Mouse (Mus musculus): ENCODE results near the gene Hectd4. TPM values are rescaled to one million over a fixed set of nuclear protein-coding genes. Genes with fewer than 3 reads are reported as not detected.
"Not testable (repeated sequence)": the region's sequence is repeated elsewhere in the genome, so short reads cannot be mapped to it uniquely, and the experiment has no call there.

Hectd4 gene
- polyA plus RNA-seq, 1 experiment from 2014 or later = 17.1 TPM

DNA sequence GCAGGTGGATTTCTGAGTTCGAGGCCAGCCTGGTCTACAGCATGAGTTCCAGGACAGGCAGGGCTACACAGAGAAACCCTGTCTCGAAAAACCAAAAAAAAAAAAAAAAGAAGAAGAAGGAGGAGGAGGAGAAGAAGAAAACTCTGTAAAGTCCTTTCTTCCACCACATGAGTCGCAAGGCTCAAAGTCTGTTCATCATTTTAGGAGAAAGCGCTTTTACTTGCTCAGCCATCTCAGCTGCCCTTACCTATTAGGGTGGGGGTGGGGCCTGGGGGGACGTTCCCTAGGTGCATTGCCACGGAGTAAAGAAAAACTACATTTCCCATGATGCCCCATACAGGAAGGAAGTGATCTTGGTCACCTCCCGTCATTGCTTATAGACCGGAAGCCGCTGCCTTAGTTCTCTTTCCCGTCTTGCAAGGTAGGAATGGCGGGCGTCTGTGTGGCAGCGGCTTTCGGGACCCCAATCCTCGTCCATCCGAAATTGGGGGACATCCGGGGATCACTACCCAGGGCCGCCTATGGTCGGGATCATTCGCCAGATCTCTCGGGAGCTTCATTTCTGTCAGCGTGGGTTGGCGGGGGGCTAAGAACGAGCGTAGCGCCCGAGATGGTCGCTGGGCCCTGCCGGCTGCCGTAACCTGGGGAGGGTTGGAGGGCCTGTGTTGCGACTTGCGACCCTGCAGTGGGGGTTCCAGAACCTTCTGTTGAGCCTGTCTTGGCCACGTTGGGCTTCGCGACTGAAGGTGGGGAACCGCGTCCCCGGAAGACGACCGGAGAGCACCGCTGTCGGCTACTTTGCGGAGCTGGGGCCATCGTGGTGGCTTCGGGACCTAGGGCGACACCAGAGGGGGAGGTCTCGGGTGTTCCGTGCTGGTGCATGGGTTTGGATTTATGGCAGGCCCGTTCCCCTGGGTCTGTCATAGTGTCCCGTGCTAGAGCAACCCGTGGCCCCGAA, 15.6 kb upstream of the Hectd4 start, which contains the start of gene Rpl6:
Gene Rpl6, plus strand, starts transcription at position 350 of the 958 bp plus-strand sequence.
- WGBS = under 1% methylated on average over 52 of the region's 52 CpGs
- peak; percentile 93 for ATAC-seq
- 0 out of 2 replicates have a peak, but pooled peaks cover 2% of the 10 kb centered on the region for H3K27me3 ChIP-seq (replicated peaks; ENCODE audit: control insufficient read depth, insufficient read depth, low read length)
- peak within 1 kb of the TSS; percentile 91 for H3K9ac ChIP-seq (ENCODE audit: low read depth, low read length)
- peak within 1 kb of the TSS; percentile 87 for H3K4me2 ChIP-seq (ENCODE audit: low read length)
- H3K9me3 ChIP-seq (ENCODE audit: control insufficient read depth, low read length) = no peaks in the 10 kb centered on the region
- peaks cover 12% of the 10 kb centered on the region for H3K36me3 ChIP-seq (ENCODE audit: control insufficient read depth, insufficient read depth, low read length)
- H3K27ac ChIP-seq (ENCODE audit: low read depth, low read length) = peak within 1 kb of the TSS; percentile 58
- H3K4me1 ChIP-seq (ENCODE audit: control insufficient read depth, insufficient read depth, low read depth, low read length) = peaks cover 11% of the 10 kb centered on the region
- H3K4me3 ChIP-seq (ENCODE audit: low read length) = peak within 1 kb of the TSS; percentile 60

- Histone ChIP-seq H3K4me3 (ENCODE audit: low read length) (peak overlapping the region; percentile 60), H3K4me2 (ENCODE audit: low read length) (peak overlapping the region; percentile 87), H3K4me1 (ENCODE audit: control insufficient read depth, insufficient read depth, low read depth, low read length) (peaks cover 11% of the 10 kb centered on the region), H3K9ac (ENCODE audit: low read depth, low read length) (peak overlapping the region; percentile 91), H3K36me3 (ENCODE audit: control insufficient read depth, insufficient read depth, low read length) (peaks cover 19% of the 10 kb centered on the region)
- not testable (repeated sequence) for ATAC-seq; H3K9me3 ChIP-seq (ENCODE audit: control insufficient read depth, low read length); H3K27ac ChIP-seq (ENCODE audit: low read depth, low read length); H3K27me3 ChIP-seq (replicated peaks; ENCODE audit: control insufficient read depth, insufficient read depth, low read length)
- 76% methylated on average over 8 of the region's 10 CpGs for WGBS
Observed at GRCm38 (mm10) chr5:121205537-121206130, 14.4 kb upstream of the Hectd4 start.

GRCm38 (mm10) chr5:121206540-121206939, 13.5 kb upstream of the Hectd4 start:
- H3K27ac ChIP-seq (ENCODE audit: low read depth, low read length) = no peak overlapping the region
- no peak for ATAC-seq
- 85% methylated on average over 9 of the region's 9 CpGs for WGBS
- peaks cover 27% of the 10 kb centered on the region for H3K36me3 ChIP-seq (ENCODE audit: control insufficient read depth, insufficient read depth, low read length)
- no peaks in the 10 kb centered on the region for H3K9me3 ChIP-seq (ENCODE audit: control insufficient read depth, low read length)
- H3K9ac ChIP-seq (ENCODE audit: low read depth, low read length) = no peak overlapping the region
- no peaks in the 10 kb centered on the region for H3K27me3 ChIP-seq (replicated peaks; ENCODE audit: control insufficient read depth, insufficient read depth, low read length)
- no peak overlapping the region for H3K4me3 ChIP-seq (ENCODE audit: low read length)
- H3K4me2 ChIP-seq (ENCODE audit: low read length) = no peak overlapping the region
- H3K4me1 ChIP-seq (ENCODE audit: control insufficient read depth, insufficient read depth, low read depth, low read length) = peaks cover 11% of the 10 kb centered on the region

GRCm38 (mm10) chr5:121206984-121207383, 13.0 kb upstream of the Hectd4 start:
- H3K4me3 ChIP-seq (ENCODE audit: low read length) = no peak overlapping the region
- H3K27ac ChIP-seq (ENCODE audit: low read depth, low read length) = no peak overlapping the region
- no peaks in the 10 kb centered on the region for H3K27me3 ChIP-seq (replicated peaks; ENCODE audit: control insufficient read depth, insufficient read depth, low read length)
- H3K36me3 ChIP-seq (ENCODE audit: control insufficient read depth, insufficient read depth, low read length) = peaks cover 31% of the 10 kb centered on the region
- 82% methylated on average over 3 of the region's 3 CpGs for WGBS
- H3K9me3 ChIP-seq (ENCODE audit: control insufficient read depth, low read length) = no peaks in the 10 kb centered on the region
- ATAC-seq = no peak
- H3K4me2 ChIP-seq (ENCODE audit: low read length) = no peak overlapping the region
- H3K9ac ChIP-seq (ENCODE audit: low read depth, low read length) = no peak overlapping the region
- H3K4me1 ChIP-seq (ENCODE audit: control insufficient read depth, insufficient read depth, low read depth, low read length) = peaks cover 11% of the 10 kb centered on the region

DNA sequence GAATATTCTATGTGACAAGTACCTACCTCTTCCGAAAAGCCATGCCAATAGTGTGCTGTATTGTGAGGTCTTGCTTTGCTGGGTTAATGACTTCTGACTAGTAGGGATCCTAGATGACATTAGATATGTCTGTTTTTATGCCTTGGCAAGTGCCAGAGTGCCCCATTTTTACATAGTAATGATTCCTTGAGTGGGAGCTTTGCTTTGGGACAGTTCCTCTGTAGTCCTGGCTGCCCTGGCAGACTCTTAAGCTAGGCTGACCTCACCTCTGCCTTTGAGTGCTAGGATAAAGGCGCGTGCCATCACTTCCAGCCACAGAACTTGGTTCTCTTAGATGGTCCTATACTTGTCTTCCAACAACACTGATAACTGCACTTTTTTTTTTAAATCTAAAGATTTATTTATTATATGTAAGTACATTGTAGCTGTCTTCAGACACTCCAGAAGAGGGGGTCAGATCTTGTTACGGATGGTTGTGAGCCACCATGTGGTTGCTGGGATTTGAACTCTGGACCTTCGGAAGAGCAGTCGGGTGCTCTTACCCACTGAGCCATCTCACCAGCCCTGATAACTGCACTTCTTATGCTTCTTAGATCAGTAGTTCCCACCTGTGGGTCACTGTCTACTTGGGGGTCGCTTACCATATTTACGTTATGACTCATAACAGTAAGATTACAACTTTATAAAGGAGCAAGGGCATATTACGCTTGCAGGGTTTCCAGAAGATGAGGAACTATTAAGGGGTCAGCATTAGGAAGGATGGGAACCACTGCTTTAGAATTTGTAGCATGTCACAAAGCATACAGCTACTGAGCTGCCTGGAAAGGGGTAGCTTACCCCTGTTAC, 10.0 kb upstream of the Hectd4 start:
- H3K27me3 ChIP-seq (replicated peaks; ENCODE audit: control insufficient read depth, insufficient read depth, low read length) = no peaks in the 10 kb centered on the region
- no peak overlapping the region for H3K27ac ChIP-seq (ENCODE audit: low read depth, low read length)
- 89% methylated on average over 9 of the region's 9 CpGs for WGBS
- ATAC-seq = no peak
- H3K4me2 ChIP-seq (ENCODE audit: low read length) = no peak overlapping the region
- no peak overlapping the region for H3K4me3 ChIP-seq (ENCODE audit: low read length)
- no peaks in the 10 kb centered on the region for H3K9me3 ChIP-seq (ENCODE audit: control insufficient read depth, low read length)
- H3K36me3 ChIP-seq (ENCODE audit: control insufficient read depth, insufficient read depth, low read length) = peaks cover 36% of the 10 kb centered on the region
- H3K9ac ChIP-seq (ENCODE audit: low read depth, low read length) = no peak overlapping the region
- peaks cover 11% of the 10 kb centered on the region for H3K4me1 ChIP-seq (ENCODE audit: control insufficient read depth, insufficient read depth, low read depth, low read length)

DNA sequence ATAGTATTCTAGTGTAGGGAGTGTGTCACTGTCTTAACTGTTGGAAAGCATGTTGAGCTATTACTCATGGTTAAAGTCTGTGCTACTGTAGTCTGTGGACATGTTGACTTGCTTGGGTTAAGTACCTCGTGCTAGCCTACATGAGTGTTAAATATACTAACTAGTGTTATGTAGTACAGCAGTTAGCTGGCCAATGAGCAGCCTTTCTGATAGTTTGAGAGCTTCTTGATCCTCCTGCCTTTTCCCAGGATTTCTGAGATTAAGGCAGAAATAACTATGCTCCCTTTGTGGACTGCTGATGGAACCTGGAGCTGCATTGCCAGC, 9.5 kb upstream of the Hectd4 start:
- no peak overlapping the region for H3K4me3 ChIP-seq (ENCODE audit: low read length)
- no peaks in the 10 kb centered on the region for H3K27me3 ChIP-seq (replicated peaks; ENCODE audit: control insufficient read depth, insufficient read depth, low read length)
- no peaks in the 10 kb centered on the region for H3K9me3 ChIP-seq (ENCODE audit: control insufficient read depth, low read length)
- peaks cover 36% of the 10 kb centered on the region for H3K36me3 ChIP-seq (ENCODE audit: control insufficient read depth, insufficient read depth, low read length)
- 100% methylated on average over 1 of the region's 1 CpGs for WGBS
- no peak overlapping the region for H3K4me2 ChIP-seq (ENCODE audit: low read length)
- peaks cover 8% of the 10 kb centered on the region for H3K4me1 ChIP-seq (ENCODE audit: control insufficient read depth, insufficient read depth, low read depth, low read length)
- no peak overlapping the region for H3K9ac ChIP-seq (ENCODE audit: low read depth, low read length)
- ATAC-seq = no peak
- H3K27ac ChIP-seq (ENCODE audit: low read depth, low read length) = no peak overlapping the region

GRCm38 (mm10) chr5:121212108-121212507, 7.9 kb upstream of the Hectd4 start:
- H3K4me3 ChIP-seq (ENCODE audit: low read length) = no peak overlapping the region
- no peak overlapping the region for H3K27ac ChIP-seq (ENCODE audit: low read depth, low read length)
- peaks cover 30% of the 10 kb centered on the region for H3K36me3 ChIP-seq (ENCODE audit: control insufficient read depth, insufficient read depth, low read length)
- no peak overlapping the region for H3K9ac ChIP-seq (ENCODE audit: low read depth, low read length)
- no peaks in the 10 kb centered on the region for H3K4me1 ChIP-seq (ENCODE audit: control insufficient read depth, insufficient read depth, low read depth, low read length)
- H3K9me3 ChIP-seq (ENCODE audit: control insufficient read depth, low read length) = no peaks in the 10 kb centered on the region
- H3K27me3 ChIP-seq (replicated peaks; ENCODE audit: control insufficient read depth, insufficient read depth, low read length) = no peaks in the 10 kb centered on the region
- H3K4me2 ChIP-seq (ENCODE audit: low read length) = no peak overlapping the region
- 92% methylated on average over 6 of the region's 6 CpGs for WGBS
- ATAC-seq = no peak

GRCm38 (mm10) chr5:121214707-121215106, 5.3 kb upstream of the Hectd4 start:
- Histone ChIP-seq H3K36me3 (ENCODE audit: control insufficient read depth, insufficient read depth, low read length) (peaks cover 22% of the 10 kb centered on the region), H3K4me3 (ENCODE audit: low read length) (no peak overlapping the region), H3K27ac (ENCODE audit: low read depth, low read length) (no peak overlapping the region), H3K27me3 (replicated peaks; ENCODE audit: control insufficient read depth, insufficient read depth, low read length) (no peaks in the 10 kb centered on the region), H3K4me2 (ENCODE audit: low read length) (no peak overlapping the region), H3K9me3 (ENCODE audit: control insufficient read depth, low read length) (no peaks in the 10 kb centered on the region), H3K9ac (ENCODE audit: low read depth, low read length) (no peak overlapping the region), H3K4me1 (ENCODE audit: control insufficient read depth, insufficient read depth, low read depth, low read length) (no peaks in the 10 kb centered on the region; the same call in 1 of the 2 replicates)
- WGBS = 66% methylated on average over 7 of the region's 7 CpGs
- ATAC-seq = no peak

Measured in hindbrain, embryonic 16.5 days (tissue).